Mouse (Mus musculus) megakaryocyte, embryonic 14.5 days (primary cell): Measurements from ENCODE around the gene Tead2.

Experiments
- FLI1 ChIP-seq: IDR thresholded peaks from 2 replicates; pipeline ENCODE4 v1.6.1; 2012; ENCODE audit warnings: low read length, inconsistent platforms, mixed read lengths
- GATA1 ChIP-seq: IDR thresholded peaks from 3 replicates; pipeline ENCODE4 v1.6.1; 2012; ENCODE audit warnings: mixed read lengths, low read length, inconsistent platforms, borderline replicate concordance

DNA sequence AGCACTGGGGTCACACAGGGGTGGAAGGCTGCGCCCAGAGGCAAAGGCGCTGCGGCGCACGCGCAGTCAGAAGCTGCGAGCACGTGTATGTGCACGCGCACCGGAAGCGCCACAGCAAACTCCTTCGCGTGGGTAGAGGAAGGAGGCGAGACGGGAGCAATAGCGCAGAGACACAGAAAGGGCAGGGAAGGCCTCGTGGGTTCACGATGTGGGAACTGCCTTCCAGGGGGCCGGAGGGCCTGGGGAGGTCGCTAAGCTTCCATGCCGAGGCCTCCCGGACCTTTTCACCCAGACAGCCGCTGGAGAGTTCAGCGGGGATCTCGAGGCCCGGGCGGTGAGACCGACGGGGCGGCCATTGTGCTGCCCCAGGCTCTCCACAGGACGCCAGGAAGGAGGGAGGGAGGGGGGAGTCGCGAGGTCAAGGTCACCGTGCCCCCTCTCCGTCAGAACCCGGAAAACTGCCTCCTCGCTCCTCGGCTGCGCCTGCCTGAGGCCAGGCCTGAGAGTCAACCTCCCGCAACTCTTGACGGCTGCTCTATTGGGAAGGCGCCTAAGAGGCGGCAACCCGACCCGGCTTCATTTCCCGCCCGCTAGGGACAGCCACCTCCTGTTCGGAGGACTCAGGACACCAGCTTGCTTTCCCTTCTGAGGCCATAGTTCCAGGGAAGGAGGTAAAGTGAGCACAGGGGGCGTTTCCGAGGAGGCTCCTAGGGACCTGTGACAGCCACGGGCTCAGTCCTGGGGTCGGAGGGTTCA is 25.3 kb downstream of the Tead2 start, which contains the start of gene Slc6a16:
- TF ChIP-seq GATA1 = no peak
- TF ChIP-seq FLI1 = no peak
